Mouse (Mus musculus) hindbrain, embryonic 14.5 days (tissue): Measurements from ENCODE around the gene Ywhae. TPM values are rescaled to one million over a fixed set of nuclear protein-coding genes. Genes with fewer than 3 reads are reported as not detected.
"Not testable (repeated sequence)": the region's sequence is repeated elsewhere in the genome, so short reads cannot be mapped to it uniquely, and the experiment has no call there.

Source experiments
- ATAC-seq: fragments of 200-750 bp; cut with Nextera tagmentation; 2 replicates; pipeline ENCODE4 v1.8.0; 2017; ENCODE audit warnings: moderate number of reproducible peaks, mild to moderate bottlenecking, moderate TSS enrichment, moderate library complexity; ENCODE audit not compliant: low FRiP score
- DNase-seq: peaks from one replicate; pipeline ENCODE4 v3.0.0-alpha.2; 2015; ENCODE audit warnings: low spot score
- H3K27ac ChIP-seq: fragments of 300-500 bp; sonication (generic); 2 replicates; pipeline ENCODE4 v1.5.1; 2014; ENCODE audit warnings: mild to moderate bottlenecking, moderate library complexity
- H3K27me3 ChIP-seq: fragments of 300-500 bp; sonication (generic); 2 replicates; pipeline ENCODE4 v1.6.1; 2014; ENCODE audit warnings: mild to moderate bottlenecking, low read length, mixed read lengths; ENCODE audit not compliant: control insufficient read depth, insufficient read depth
- H3K36me3 ChIP-seq: fragments of 300-500 bp; sonication (generic); replicated peaks from 2 replicates; pipeline ENCODE4 v1.6.1; 2014; ENCODE audit not compliant: control insufficient read depth, insufficient read depth
- H3K4me1 ChIP-seq: fragments of 300-500 bp; sonication (generic); replicated peaks from 2 replicates; pipeline ENCODE4 v1.6.1; 2014; ENCODE audit warnings: antibody characterized with exemption, low read length, mixed read lengths; ENCODE audit not compliant: control insufficient read depth, insufficient read depth
- H3K4me2 ChIP-seq: fragments of 300-500 bp; sonication (generic); replicated peaks from 2 replicates; pipeline ENCODE4 v1.6.1; 2014; ENCODE audit warnings: mild to moderate bottlenecking, moderate library complexity
- H3K4me3 ChIP-seq: fragments of 300-500 bp; sonication (generic); replicated peaks from 2 replicates; pipeline ENCODE4 v1.5.1; 2014; ENCODE audit warnings: mild to moderate bottlenecking, low read length
- H3K9ac ChIP-seq: fragments of 300-500 bp; sonication (generic); 2 replicates; pipeline ENCODE4 v1.6.1; 2014
- H3K9me3 ChIP-seq: fragments of 300-500 bp; sonication (generic); 2 replicates; pipeline ENCODE4 v1.6.1; 2016; ENCODE audit warnings: low read length; ENCODE audit not compliant: control insufficient read depth
- WGBS: fragments of 180-500 bp; shearing (Covaris S2); extraction: QIAGEN DNeasy Blood & Tissue Kit; methylation state at CpG from one replicate; pipeline ENCODE4 v1.1.7; 2014; 5-methylcytosine and 5-hydroxymethylcytosine counted together
- polyA plus RNA-seq: library from polyadenylated mRNA; unstranded; fragments of >200 nt; fragmentation: Nextera tagmentation; extraction: Ambion mirVana; gene quantifications from 2 replicates; pipeline ENCODE4 v1.2.1, GENCODE M21; 2014

Ywhae gene
- polyA plus RNA-seq, 1 experiment from 2014 or later: 1,491 TPM

DNA sequence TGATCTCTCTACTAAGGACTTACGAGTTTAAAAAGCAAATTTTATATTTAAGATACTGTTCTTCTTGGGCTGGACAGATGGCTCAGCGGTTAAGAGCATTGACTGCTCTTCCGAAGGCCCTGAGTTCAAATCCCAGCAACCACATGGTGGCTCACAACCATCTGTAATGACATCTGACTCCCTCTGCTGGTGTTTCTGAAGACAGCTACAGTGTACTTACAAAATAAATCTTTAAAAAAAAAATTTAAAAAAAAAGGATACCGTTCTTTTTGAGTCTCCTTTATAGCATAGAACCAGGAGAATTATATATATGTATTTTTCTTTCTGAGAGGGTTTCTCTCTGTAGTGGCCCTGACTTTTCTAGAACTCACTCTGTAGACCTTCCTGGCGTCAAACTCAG, 32.1 kb upstream of the Ywhae start:
- Histone ChIP-seq H3K4me1 (no peaks in the 10 kb centered on the region), H3K9me3 (no peaks in the 10 kb centered on the region), H3K27ac (no peak overlapping the region), H3K27me3 (no peaks in the 10 kb centered on the region), H3K9ac (no peak overlapping the region), H3K4me3 (no peak overlapping the region), H3K4me2 (no peak overlapping the region), H3K36me3 (peaks cover 79% of the 10 kb centered on the region)
- 97% methylated on average over 5 of the region's 5 CpGs for WGBS
- no peak for ATAC-seq
- no peak for DNase-seq

DNA sequence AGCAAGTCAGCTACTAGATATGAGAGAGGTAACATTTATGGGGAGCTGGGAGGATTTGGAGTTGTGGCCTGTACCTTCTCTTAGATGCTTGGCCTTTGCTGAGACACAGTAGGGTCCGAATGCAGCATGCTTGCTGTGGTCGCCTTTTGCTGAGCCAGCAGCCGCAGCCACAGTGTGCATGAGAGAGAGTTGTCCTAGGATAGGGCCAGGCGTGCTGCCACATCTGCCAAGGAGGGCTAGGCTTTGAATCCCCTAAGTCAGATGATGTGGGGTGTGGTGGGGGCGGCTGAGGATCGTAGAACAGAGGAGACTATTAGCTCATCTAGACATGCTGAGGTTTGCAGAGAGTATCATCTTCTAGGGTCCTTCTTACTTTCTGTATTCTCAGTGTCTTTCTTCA, 29.9 kb upstream of the Ywhae start:
- 96% methylated on average over 6 of the region's 6 CpGs for WGBS
- peaks cover 83% of the 10 kb centered on the region for H3K36me3 ChIP-seq

GRCm38 (mm10) chr11:75703748-75704147, 28.9 kb upstream of the Ywhae start:
- DNase-seq (no peak), ATAC-seq (no peak)
- H3K4me2 ChIP-seq: no peak overlapping the region
- no peaks in the 10 kb centered on the region for H3K27me3 ChIP-seq
- WGBS: 82% methylated on average over 2 of the region's 2 CpGs
- peaks cover 74% of the 10 kb centered on the region for H3K36me3 ChIP-seq
- no peak overlapping the region for H3K27ac ChIP-seq
- H3K9ac ChIP-seq: no peak overlapping the region
- no peaks in the 10 kb centered on the region for H3K4me1 ChIP-seq
- H3K4me3 ChIP-seq: no peak overlapping the region
- H3K9me3 ChIP-seq: no peaks in the 10 kb centered on the region

More for the DNA sequence above, 29.9 kb upstream of the Ywhae start:
- Histone ChIP-seq H3K4me2 (no peak overlapping the region), H3K9ac (no peak overlapping the region), H3K4me3 (no peak overlapping the region), H3K4me1 (no peaks in the 10 kb centered on the region), H3K27me3 (no peaks in the 10 kb centered on the region), H3K9me3 (no peaks in the 10 kb centered on the region), H3K27ac (no peak overlapping the region)
- DNase-seq: no peak
- ATAC-seq: no peak

DNA sequence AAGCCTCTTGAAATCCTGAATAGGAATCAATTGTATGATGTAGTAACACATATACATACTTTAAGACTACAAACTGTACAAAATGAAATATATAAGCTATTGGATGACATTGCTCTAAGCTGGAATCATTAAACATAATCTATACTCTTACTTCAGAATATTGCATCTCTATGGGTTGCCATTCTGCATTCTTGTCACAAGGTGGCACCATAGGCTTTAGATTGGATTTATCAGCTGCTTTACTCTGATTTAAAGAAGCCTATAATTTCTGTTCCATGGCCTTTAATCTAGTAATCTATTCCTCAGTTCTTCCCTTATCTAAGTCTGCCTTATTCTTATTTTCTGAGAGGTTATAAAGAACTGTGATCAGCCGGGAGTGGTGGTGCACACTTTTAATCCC, 18.7 kb upstream of the Ywhae start:
- DNase-seq: peak; percentile 51

GRCm38 (mm10) chr11:75715556-75715955, 17.1 kb upstream of the Ywhae start:
- H3K27ac ChIP-seq: no peak overlapping the region
- WGBS: 17% methylated on average over 12 of the region's 12 CpGs
- ATAC-seq: no peak
- no peaks in the 10 kb centered on the region for H3K27me3 ChIP-seq
- H3K4me2 ChIP-seq: no peak overlapping the region; the same call in 1 of the 2 replicates
- H3K4me3 ChIP-seq: no peak overlapping the region
- no peaks in the 10 kb centered on the region for H3K36me3 ChIP-seq
- no peaks in the 10 kb centered on the region for H3K9me3 ChIP-seq
- H3K4me1 ChIP-seq: no peaks in the 10 kb centered on the region
- no peak overlapping the region for H3K9ac ChIP-seq
- DNase-seq: no peak

More for the DNA sequence above, 18.7 kb upstream of the Ywhae start:
- H3K9ac ChIP-seq: no peak overlapping the region
- H3K27ac ChIP-seq: no peak overlapping the region
- H3K36me3 ChIP-seq: no peaks in the 10 kb centered on the region
- WGBS: 96% methylated on average over 1 of the region's 1 CpGs
- no peak overlapping the region for H3K4me3 ChIP-seq
- no peak overlapping the region for H3K4me2 ChIP-seq
- H3K4me1 ChIP-seq: no peaks in the 10 kb centered on the region
- no peaks in the 10 kb centered on the region for H3K9me3 ChIP-seq
- no peak for ATAC-seq
- H3K27me3 ChIP-seq: no peaks in the 10 kb centered on the region

- H3K27me3 ChIP-seq: no peaks in the 10 kb centered on the region
- no peaks in the 10 kb centered on the region for H3K4me1 ChIP-seq
- no peak overlapping the region for H3K4me3 ChIP-seq
- H3K9ac ChIP-seq: no peak overlapping the region
- no peaks in the 10 kb centered on the region for H3K36me3 ChIP-seq
- DNase-seq (no peak), ATAC-seq (no peak)
- H3K9me3 ChIP-seq: peaks cover 4% of the 10 kb centered on the region; the same call in 1 of the 2 replicates
- H3K4me2 ChIP-seq: no peak overlapping the region
- 80% methylated on average over 7 of the region's 8 CpGs for WGBS
- no peak overlapping the region for H3K27ac ChIP-seq
Observed at GRCm38 (mm10) chr11:75716661-75717325, 15.9 kb upstream of the Ywhae start.

DNA sequence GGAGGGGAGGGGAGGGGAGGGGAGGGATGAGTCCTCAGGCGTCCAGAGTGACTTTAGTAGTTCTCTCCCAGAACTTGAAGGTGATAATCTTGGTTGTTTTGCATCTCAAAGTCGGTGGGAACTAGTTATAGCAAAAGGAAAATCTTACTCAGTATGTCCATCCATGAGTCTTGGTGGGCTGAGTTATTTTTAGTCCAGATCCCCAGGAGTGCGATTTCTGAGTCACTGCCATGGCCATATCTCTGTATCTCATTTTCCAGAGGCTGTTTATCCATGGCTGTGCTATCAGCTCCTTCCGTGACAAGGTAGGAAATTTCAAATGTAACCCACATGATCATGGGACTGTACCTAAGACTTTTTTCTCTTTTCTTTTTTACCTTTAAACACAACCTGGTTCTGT, 10.3 kb upstream of the Ywhae start:
- Histone ChIP-seq H3K27ac (no peak overlapping the region), H3K4me3 (no peak overlapping the region), H3K27me3 (no peaks in the 10 kb centered on the region), H3K4me2 (no peak overlapping the region), H3K4me1 (no peaks in the 10 kb centered on the region), H3K9ac (no peak overlapping the region), H3K9me3 (peaks cover 4% of the 10 kb centered on the region; the same call in 1 of the 2 replicates), H3K36me3 (no peaks in the 10 kb centered on the region)
- DNase-seq: no peak
- ATAC-seq: no peak
- WGBS: 62% methylated on average over 4 of the region's 4 CpGs

- ATAC-seq (no peak), DNase-seq (no peak)
- H3K27ac ChIP-seq: no peak overlapping the region
- no peak overlapping the region for H3K4me3 ChIP-seq
- WGBS: 79% methylated on average over 2 of the region's 2 CpGs
- no peak overlapping the region for H3K4me2 ChIP-seq
- H3K9me3 ChIP-seq: no peaks in the 10 kb centered on the region
- no peaks in the 10 kb centered on the region for H3K36me3 ChIP-seq
- H3K27me3 ChIP-seq: no peaks in the 10 kb centered on the region
- H3K4me1 ChIP-seq: peaks cover 10% of the 10 kb centered on the region
- H3K9ac ChIP-seq: no peak overlapping the region
Observed at GRCm38 (mm10) chr11:75727168-75727567, 5.5 kb upstream of the Ywhae start.

DNA sequence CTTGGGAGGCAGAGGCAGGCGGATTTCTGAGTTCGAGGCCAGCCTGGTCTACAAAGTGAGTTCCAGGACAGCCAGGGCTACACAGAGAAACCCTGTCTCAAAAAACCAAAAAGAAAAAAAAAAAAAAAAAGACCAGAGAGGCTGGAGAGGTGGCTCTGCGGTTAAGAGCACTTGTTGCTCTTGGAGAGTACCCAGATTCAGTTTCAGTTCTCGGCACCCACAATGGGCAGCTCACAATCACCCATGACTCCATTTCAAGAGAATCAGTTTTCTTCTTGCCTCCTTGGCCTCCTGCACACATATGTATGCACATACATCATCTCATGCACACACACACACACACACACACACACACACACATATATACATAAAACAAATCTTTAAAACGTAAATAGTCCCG, 5.0 kb upstream of the Ywhae start:
- not testable (repeated sequence) for H3K27me3 ChIP-seq, H3K4me2 ChIP-seq, ATAC-seq, H3K9me3 ChIP-seq, H3K9ac ChIP-seq, H3K36me3 ChIP-seq, DNase-seq, H3K4me3 ChIP-seq, H3K27ac ChIP-seq
- 96% methylated on average over 6 of the region's 6 CpGs for WGBS
- H3K4me1 ChIP-seq: peaks cover 10% of the 10 kb centered on the region
